Comparison of ENCODE assay signal across 8 mouse cellular contexts in genomic region chr7:45406157-45407156, GRCm38 (mm10). TPM values are rescaled to one million over a fixed set of nuclear protein-coding genes. Genes with fewer than 3 reads are reported as not detected.
A peak's percentile ranks its signal among the peaks of the same experiment; 100 is the strongest.
DNase-seq lines count a peak whose midpoint lies in the region; ATAC-seq and TF ChIP-seq lines count a peak whose summit lies in the region.
"Had no signal": no experiment of that assay in that cellular context is flagged by ENCODE, and none has a peak within 500 bp of the region (broad histone marks: within the 10 kb centered on the region; RNA-seq: fewer than 3 reads in every experiment).

No protein-coding gene starts in this region.

- peak overlapping the region; percentile 92 for H3K9ac ChIP-seq in ES-Bruce4 (ENCODE audit: low read depth, poor library complexity, severe bottlenecking)
- peak overlapping the region; percentile 31; the same call in 1 of the 2 replicates for H3K9ac ChIP-seq in kidney, postnatal 0 days (ENCODE audit: low read depth, low read length)
- peak overlapping the region; percentile 48; the same call in 1 of the 2 replicates for H3K9ac ChIP-seq in midbrain, embryonic 13.5 days (replicated peaks)

- peak overlapping the region; percentile 62 for H3K4me2 ChIP-seq in kidney, postnatal 0 days (ENCODE audit: low read length)
- H3K4me2 ChIP-seq in midbrain, embryonic 13.5 days (replicated peaks), result peak overlapping the region; percentile 48

- DNase-seq in adrenal gland, postnatal 36 days, result peak; percentile 47 to 49
- DNase-seq in heart, embryonic 10.5 days (ENCODE audit: low spot score), result no peak
- DNase-seq in kidney, postnatal 0 days (ENCODE audit: low spot score), result no peak
- DNase-seq in left cerebral cortex, adult 8-10 months (ENCODE audit: low spot score in 2 of 2), result no peak

- no peak for TF ChIP-seq EP300 in ES-Bruce4 (IDR thresholded peaks at IDR 0.05; ENCODE audit: insufficient read depth, low read depth, low read length)

- TF ChIP-seq POLR2A in ES-Bruce4 (IDR thresholded peaks at IDR 0.05; ENCODE audit: insufficient read depth, low read length), result peak; percentile 16

- H3K4me1 ChIP-seq in ES-Bruce4 (ENCODE audit: control insufficient read depth, insufficient read depth, low read length), result no peaks in the 10 kb centered on the region
- H3K4me1 ChIP-seq in heart, embryonic 10.5 days, result peaks cover 17% of the 10 kb centered on the region
- peaks cover 11% of the 10 kb centered on the region; the same call in 1 of the 2 replicates for H3K4me1 ChIP-seq in kidney, postnatal 0 days (replicated peaks; ENCODE audit: insufficient read depth, low read length)
- H3K4me1 ChIP-seq in midbrain, embryonic 13.5 days (replicated peaks), result peaks cover 12% of the 10 kb centered on the region

- peak; percentile 39 for TF ChIP-seq CTCF in ES-Bruce4 (IDR thresholded peaks at IDR 0.05; ENCODE audit: low read depth, low read length)
- TF ChIP-seq CTCF in kidney, postnatal 0 days (IDR thresholded peaks at IDR 0.05; ENCODE audit: low read depth), result peak; percentile 27; the same call in 1 of the 2 replicates

- no peaks in the 10 kb centered on the region for H3K9me3 ChIP-seq in ES-Bruce4 (replicated peaks; ENCODE audit: control insufficient read depth, insufficient read depth, low read length, poor library complexity, severe bottlenecking)
- no peaks in the 10 kb centered on the region for H3K9me3 ChIP-seq in heart, embryonic 10.5 days
- no peaks in the 10 kb centered on the region for H3K9me3 ChIP-seq in kidney, postnatal 0 days (replicated peaks; ENCODE audit: low read length)
- no peaks in the 10 kb centered on the region; the same call in 1 of the 2 replicates for H3K9me3 ChIP-seq in midbrain, embryonic 13.5 days

- H3K27me3 ChIP-seq in ES-Bruce4 (ENCODE audit: control insufficient read depth, insufficient read depth, low read length, poor library complexity, severe bottlenecking), result no peaks in the 10 kb centered on the region
- H3K27me3 ChIP-seq in heart, embryonic 10.5 days (ENCODE audit: insufficient read depth, poor library complexity, severe bottlenecking), result peaks cover 66% of the 10 kb centered on the region
- peaks cover 34% of the 10 kb centered on the region for H3K27me3 ChIP-seq in kidney, postnatal 0 days (ENCODE audit: insufficient read depth, low read length)
- H3K27me3 ChIP-seq in midbrain, embryonic 13.5 days, result peaks cover 68% of the 10 kb centered on the region

- no peak overlapping the region for H3K27ac ChIP-seq in ES-Bruce4 (ENCODE audit: insufficient read depth, low read length)
- H3K27ac ChIP-seq in heart, embryonic 10.5 days, result peak overlapping the region; percentile 81
- no peak overlapping the region for H3K27ac ChIP-seq in kidney, postnatal 0 days
- H3K27ac ChIP-seq in midbrain, embryonic 13.5 days, result no peak overlapping the region

- H3K4me3 ChIP-seq in ES-Bruce4 (ENCODE audit: low read depth, low read length), result peak overlapping the region; percentile 88
- peak overlapping the region; percentile 63 for H3K4me3 ChIP-seq in heart, embryonic 10.5 days
- peak overlapping the region; percentile 40 for H3K4me3 ChIP-seq in kidney, postnatal 0 days (replicated peaks; ENCODE audit: low read depth, low read length)
- H3K4me3 ChIP-seq in midbrain, embryonic 13.5 days (replicated peaks), result peak overlapping the region; percentile 31
- H3K4me3 ChIP-seq: erythroblast, embryonic 14.5 days had no signal

- no peak for ATAC-seq in kidney, postnatal 0 days (replicated peaks; ENCODE audit: low FRiP score, low read depth)
- no peak for ATAC-seq in midbrain, embryonic 13.5 days
- ATAC-seq in megakaryocyte progenitor cell, adult 5-6 weeks (replicated peaks; ENCODE audit: poor library complexity), result no peak

- WGBS in heart, embryonic 10.5 days, result 1% methylated on average over 113 of the region's 114 CpGs
- 1% methylated on average over 114 of the region's 114 CpGs for WGBS in kidney, postnatal 0 days
- 2% methylated on average over 113 of the region's 114 CpGs for WGBS in midbrain, embryonic 13.5 days

- H3K36me3 ChIP-seq in ES-Bruce4 (ENCODE audit: control insufficient read depth, insufficient read depth, low read length, poor library complexity, severe bottlenecking), result no peaks in the 10 kb centered on the region
- H3K36me3 ChIP-seq in heart, embryonic 10.5 days, result no peaks in the 10 kb centered on the region
- H3K36me3 ChIP-seq in kidney, postnatal 0 days (ENCODE audit: insufficient read depth, low read length), result no peaks in the 10 kb centered on the region
- no peaks in the 10 kb centered on the region for H3K36me3 ChIP-seq in midbrain, embryonic 13.5 days

RNA-seq across cellular contexts. Expression of gene Kcna7, which starts 1.0 kb away (rescaled TPM):
- polyA plus RNA-seq in ES-Bruce4 (2011; ENCODE audit: insufficient read depth, insufficient read length, low read depth, missing spikeins), result 0.41 TPM in 1 of 2 replicates, not detected in the other
- not detected for total RNA-seq in adrenal gland, postnatal 36 days (2021)
- polyA plus RNA-seq in heart, embryonic 10.5 days (2016; fragmentation: Nextera tagmentation; extraction: Ambion mirVana), result 0.28 and 0.45 TPM in 2 replicates
- polyA plus RNA-seq in kidney, postnatal 0 days (2015; fragmentation: Nextera tagmentation; extraction: Ambion mirVana), result 0.05 and 0.06 TPM in 2 replicates
- polyA plus RNA-seq in midbrain, embryonic 13.5 days (2015; fragmentation: Nextera tagmentation; extraction: Ambion mirVana), result not detected in 2 replicates
- total RNA-seq in left cerebral cortex, adult 8-10 months (2022), result under 1 TPM in 1 of 4 experiments, not detected in 3; 0.14 TPM
- not detected in 2 replicates for total RNA-seq in megakaryocyte progenitor cell, adult 5-6 weeks (2015)
- total RNA-seq in megakaryocyte progenitor cell, adult 5-6 weeks (2017), result not detected in 2 replicates
- polyA plus RNA-seq: erythroblast, embryonic 14.5 days had no signal

RNA-seq across cellular contexts. Expression of gene Ntf5, which starts 7.0 kb away (rescaled TPM):
- 5.0 and 5.2 TPM in 2 replicates for polyA plus RNA-seq in ES-Bruce4 (2011; ENCODE audit: insufficient read depth, insufficient read length, low read depth, missing spikeins)
- not detected for total RNA-seq in adrenal gland, postnatal 36 days (2021)
- polyA plus RNA-seq in heart, embryonic 10.5 days (2016; fragmentation: Nextera tagmentation; extraction: Ambion mirVana), result 1.5 and 2.6 TPM in 2 replicates
- 1.5 and 1.6 TPM in 2 replicates for polyA plus RNA-seq in kidney, postnatal 0 days (2015; fragmentation: Nextera tagmentation; extraction: Ambion mirVana)
- not detected in 2 replicates for polyA plus RNA-seq in midbrain, embryonic 13.5 days (2015; fragmentation: Nextera tagmentation; extraction: Ambion mirVana)
- total RNA-seq in left cerebral cortex, adult 8-10 months (2022), result under 1 TPM in 2 of 4 experiments, not detected in 2; 0.36 to 0.39 TPM
- 0.10 TPM in 1 of 2 replicates, not detected in the other for total RNA-seq in megakaryocyte progenitor cell, adult 5-6 weeks (2015)
- not detected in 2 replicates for total RNA-seq in megakaryocyte progenitor cell, adult 5-6 weeks (2017)
- polyA plus RNA-seq: erythroblast, embryonic 14.5 days had no signal

RNA-seq across cellular contexts. Expression of gene Snrnp70, which starts 10.9 kb away (rescaled TPM):
- 686 and 799 TPM in 2 replicates for polyA plus RNA-seq in ES-Bruce4 (2011; ENCODE audit: insufficient read depth, insufficient read length, low read depth, missing spikeins)
- total RNA-seq in adrenal gland, postnatal 36 days (2021), result 100 to 1,000 TPM; 223 to 308 TPM
- polyA plus RNA-seq in heart, embryonic 10.5 days (2016; fragmentation: Nextera tagmentation; extraction: Ambion mirVana), result 173 and 241 TPM in 2 replicates
- 148 and 163 TPM in 2 replicates for polyA plus RNA-seq in kidney, postnatal 0 days (2015; fragmentation: Nextera tagmentation; extraction: Ambion mirVana)
- 223 and 238 TPM in 2 replicates for polyA plus RNA-seq in midbrain, embryonic 13.5 days (2015; fragmentation: Nextera tagmentation; extraction: Ambion mirVana)
- 100 to 1,000 TPM; 295 to 398 (median 356) TPM for total RNA-seq in left cerebral cortex, adult 8-10 months (2022)
- 105 and 107 TPM in 2 replicates for total RNA-seq in megakaryocyte progenitor cell, adult 5-6 weeks (2015)
- total RNA-seq in megakaryocyte progenitor cell, adult 5-6 weeks (2017), result 387 and 490 TPM in 2 replicates

RNA-seq across cellular contexts. Expression of gene Lhb, which starts 14.2 kb away (rescaled TPM):
- not detected in 2 replicates for polyA plus RNA-seq in ES-Bruce4 (2011; ENCODE audit: insufficient read depth, insufficient read length, low read depth, missing spikeins)
- not detected for total RNA-seq in adrenal gland, postnatal 36 days (2021)
- not detected in 2 replicates for polyA plus RNA-seq in heart, embryonic 10.5 days (2016; fragmentation: Nextera tagmentation; extraction: Ambion mirVana)
- polyA plus RNA-seq in kidney, postnatal 0 days (2015; fragmentation: Nextera tagmentation; extraction: Ambion mirVana), result not detected in 2 replicates
- polyA plus RNA-seq in midbrain, embryonic 13.5 days (2015; fragmentation: Nextera tagmentation; extraction: Ambion mirVana), result 0.50 TPM in 1 of 2 replicates, not detected in the other
- not detected for total RNA-seq in left cerebral cortex, adult 8-10 months (2022)
- not detected in 2 replicates for total RNA-seq in megakaryocyte progenitor cell, adult 5-6 weeks (2015)
- total RNA-seq in megakaryocyte progenitor cell, adult 5-6 weeks (2017), result not detected in 2 replicates
- polyA plus RNA-seq: erythroblast, embryonic 14.5 days had no signal

RNA-seq across cellular contexts. Expression of gene Gys1, which starts 28.2 kb away (rescaled TPM):
- 24.4 and 26.7 TPM in 2 replicates for polyA plus RNA-seq in ES-Bruce4 (2011; ENCODE audit: insufficient read depth, insufficient read length, low read depth, missing spikeins)
- 10 to 100 TPM; 41.7 to 43.9 TPM for total RNA-seq in adrenal gland, postnatal 36 days (2021)
- polyA plus RNA-seq in heart, embryonic 10.5 days (2016; fragmentation: Nextera tagmentation; extraction: Ambion mirVana), result 79.9 and 124 TPM in 2 replicates
- polyA plus RNA-seq in kidney, postnatal 0 days (2015; fragmentation: Nextera tagmentation; extraction: Ambion mirVana), result 26.0 and 26.9 TPM in 2 replicates
- 20.6 and 23.4 TPM in 2 replicates for polyA plus RNA-seq in midbrain, embryonic 13.5 days (2015; fragmentation: Nextera tagmentation; extraction: Ambion mirVana)
- total RNA-seq in left cerebral cortex, adult 8-10 months (2022), result 10 to 100 TPM; 14.7 to 16.4 (median 15.1) TPM
- 22.6 and 26.2 TPM in 2 replicates for total RNA-seq in megakaryocyte progenitor cell, adult 5-6 weeks (2015)
- 22.3 and 24.4 TPM in 2 replicates for total RNA-seq in megakaryocyte progenitor cell, adult 5-6 weeks (2017)

Comparison
In these comparisons a context has a peak if more than half of its experiments do, and no peak if none do; other contexts are left out.
1. H3K4me3 ChIP-seq: peak in every context shown above with its lines; median percentile 88 in ES-Bruce4; 63 in heart, embryonic 10.5 days; 40 in kidney, postnatal 0 days; 31 in midbrain, embryonic 13.5 days.
2. H3K9ac ChIP-seq: peak in every context shown above with its lines; median percentile 92 in ES-Bruce4; 48 in midbrain, embryonic 13.5 days; 31 in kidney, postnatal 0 days.
3. DNase-seq: peak in adrenal gland, postnatal 36 days (2 of 2); none in heart, embryonic 10.5 days (single experiment), kidney, postnatal 0 days (single experiment) and left cerebral cortex, adult 8-10 months (0 of 2).